Mouse (Mus musculus): ENCODE measurements around the gene Gabrb2. TPM values are rescaled to one million over a fixed set of nuclear protein-coding genes. Genes with fewer than 3 reads are reported as not detected.

Gene Gabrb2
- polyA plus RNA-seq (2015; fragmentation: Nextera tagmentation; extraction: Ambion mirVana): 0.07 and 0.48 TPM in 2 replicates

DNA sequence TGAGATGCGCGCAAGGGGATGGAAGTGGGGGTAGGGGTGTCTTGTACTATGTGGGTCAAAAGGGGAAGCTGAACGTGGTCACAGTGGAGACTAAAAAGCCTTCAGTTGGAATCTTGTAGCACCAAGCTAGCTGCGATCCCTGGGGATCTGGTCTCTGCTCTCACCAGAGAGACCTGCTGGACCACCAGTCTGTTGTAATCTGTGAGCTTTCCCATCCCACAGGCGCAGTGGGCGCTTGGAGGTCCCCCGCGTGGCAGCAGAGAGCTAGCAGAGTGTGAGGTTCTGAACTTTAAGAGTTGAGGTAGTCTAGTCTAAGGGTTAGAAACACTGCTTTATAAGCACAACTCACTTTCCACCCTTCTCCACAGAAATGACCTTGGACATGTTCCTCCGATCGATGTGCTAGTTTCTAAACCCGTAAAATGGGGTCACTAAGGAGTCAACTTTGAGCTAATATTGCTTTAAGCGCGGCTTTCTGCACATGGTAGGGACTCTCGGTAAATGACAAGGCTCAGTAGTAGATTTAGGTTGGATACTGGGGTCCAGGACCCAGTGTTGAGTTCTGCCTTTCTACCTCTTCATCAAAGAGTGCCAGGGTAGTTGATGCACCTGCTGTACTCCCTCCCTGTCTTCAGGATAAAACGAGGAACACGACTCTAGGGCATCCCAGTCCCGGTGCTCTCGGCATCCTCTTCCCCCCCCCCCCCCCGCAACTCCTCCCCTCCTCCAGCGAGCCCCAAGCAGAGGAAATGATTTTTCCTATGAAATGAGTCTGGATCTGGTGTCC lies at the start of gene Gabrb2:
Gene Gabrb2, plus strand, starts transcription at position 762 of the 787 bp plus-strand sequence.

Other genes starting within 250 kb of the Gabrb2 start
- gene Gabra1, start 236.8 kb upstream of the Gabrb2 start, polyA plus RNA-seq (2015; fragmentation: Nextera tagmentation; extraction: Ambion mirVana): 0.07 and 0.28 TPM in 2 replicates
- not detected in 2 replicates for gene Gabra6, start 98.7 kb upstream of the Gabrb2 start, polyA plus RNA-seq (2015; fragmentation: Nextera tagmentation; extraction: Ambion mirVana)